Mouse (Mus musculus) thymus, adult 2 months (tissue): ENCODE results near the gene Npm3. TPM values are rescaled to one million over a fixed set of nuclear protein-coding genes. Genes with fewer than 3 reads are reported as not detected.

ENCODE experiments used
- DNase-seq: peaks from one replicate; pipeline ENCODE4 v3.0.0; 2021
- H3K27ac ChIP-seq: fragments of 200-500 bp; 2 replicates; pipeline ENCODE4 v1.5.1; 2012; ENCODE audit warnings: low read length, control low read depth; ENCODE audit not compliant: control insufficient read depth, insufficient read depth
- H3K27me3 ChIP-seq: fragments of 200-500 bp; 2 replicates; pipeline ENCODE4 v1.6.1; 2012; ENCODE audit warnings: mild to moderate bottlenecking, low read length, moderate library complexity, mixed read lengths; ENCODE audit not compliant: control insufficient read depth, insufficient read depth
- H3K36me3 ChIP-seq: fragments of 200-500 bp; 2 replicates; pipeline ENCODE4 v1.6.1; 2012; ENCODE audit warnings: mild to moderate bottlenecking, low read length, moderate library complexity; ENCODE audit not compliant: control insufficient read depth, insufficient read depth
- H3K4me1 ChIP-seq: fragments of 200-500 bp; replicated peaks from 2 replicates; pipeline ENCODE4 v1.6.1; 2012; ENCODE audit warnings: low read length; ENCODE audit not compliant: control insufficient read depth, insufficient read depth
- H3K4me3 ChIP-seq: fragments of 200-500 bp; 2 replicates; pipeline ENCODE4 v1.5.1; 2012; ENCODE audit warnings: mild to moderate bottlenecking, low read length, control low read depth, moderate library complexity; ENCODE audit not compliant: control insufficient read depth, insufficient read depth
- CTCF ChIP-seq: fragments of 200-500 bp; IDR thresholded peaks from 2 replicates; pipeline ENCODE4 v1.5.1; 2012; ENCODE audit warnings: mild to moderate bottlenecking, control low read depth, low read length, moderate library complexity, borderline replicate concordance; ENCODE audit not compliant: control insufficient read depth, poor library complexity, insufficient read depth; ENCODE audit errors: extremely low read depth
- POLR2A ChIP-seq: fragments of 200-500 bp; IDR thresholded peaks from 2 replicates; pipeline ENCODE4 v1.6.1; 2012; ENCODE audit warnings: mild to moderate bottlenecking, low read length, control low read depth, moderate library complexity; ENCODE audit not compliant: control insufficient read depth, poor library complexity, insufficient read depth; ENCODE audit errors: extremely low read depth
- WGBS: fragments of 180-500 bp; shearing (Covaris S2); methylation state at CpG from one replicate; pipeline ENCODE4 v1.1.7; 2018; 5-methylcytosine and 5-hydroxymethylcytosine counted together
- polyA plus RNA-seq: library from polyadenylated mRNA; depleted of rRNA; stranded (reverse); fragments of >200 nt; gene quantifications from 2 replicates; pipeline ENCODE4 v1.2.3, GENCODE M21; 2012

The Npm3 gene
- polyA plus RNA-seq, 1 experiment = 146 TPM

DNA sequence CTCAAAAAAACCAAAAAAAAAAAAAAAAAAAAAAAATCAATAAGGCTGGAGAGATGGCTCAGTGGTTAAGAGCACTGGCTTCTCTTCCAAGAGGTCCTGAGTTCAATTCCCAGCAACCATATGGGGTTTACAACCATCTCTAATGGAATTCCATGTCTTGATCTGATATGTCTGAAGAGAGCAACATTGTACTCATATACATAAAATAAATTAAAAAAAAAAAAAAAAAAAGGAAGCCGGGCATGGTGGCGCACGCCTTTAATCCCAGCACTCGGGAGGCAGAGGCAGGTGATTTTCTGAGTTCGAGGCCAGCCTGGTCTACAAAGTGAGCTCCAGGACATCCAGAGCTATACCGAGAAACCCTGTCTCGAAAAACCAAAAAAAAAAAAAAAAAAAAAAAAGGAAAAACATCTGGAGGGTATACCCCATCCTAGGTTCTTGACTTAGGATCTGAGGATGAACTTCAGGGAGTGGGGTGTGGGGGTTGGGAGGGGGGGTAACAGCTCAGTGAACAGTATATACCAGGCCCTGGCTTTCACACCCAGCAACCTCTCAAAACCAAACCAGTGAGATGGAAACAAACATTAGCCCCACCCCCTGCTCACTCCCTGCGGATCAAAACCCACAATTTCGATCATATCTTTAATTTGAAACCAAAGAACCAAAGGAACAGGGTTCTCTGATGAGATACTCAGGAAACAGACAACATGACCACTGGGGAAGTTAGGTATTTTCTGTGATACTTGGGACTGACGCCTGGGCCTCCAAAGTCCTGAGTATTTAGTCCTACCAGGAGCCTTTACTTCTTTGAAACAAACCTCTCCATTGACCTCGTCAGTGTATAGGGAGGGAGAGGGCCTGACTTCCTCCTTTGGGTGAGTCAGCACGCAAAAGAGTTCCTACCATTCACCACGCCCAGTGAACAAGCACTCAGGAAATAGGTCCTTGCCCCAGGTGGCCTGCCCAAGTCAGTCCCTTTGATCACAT, 40.8 kb upstream of the Npm3 start:
- Histone ChIP-seq H3K27ac (no peak overlapping the region), H3K36me3 (no peaks in the 10 kb centered on the region), H3K4me1 (peaks cover 12% of the 10 kb centered on the region), H3K4me3 (no peak overlapping the region), H3K27me3 (no peaks in the 10 kb centered on the region)
- WGBS = 43% methylated on average over 13 of the region's 13 CpGs
- TF ChIP-seq CTCF (no peak), POLR2A (no peak)
- peak; percentile 26 for DNase-seq

- TF ChIP-seq CTCF (no peak), POLR2A (no peak)
- no peak for DNase-seq
- no peak overlapping the region for H3K4me3 ChIP-seq
- peaks cover 8% of the 10 kb centered on the region for H3K4me1 ChIP-seq
- WGBS = 82% methylated on average over 7 of the region's 7 CpGs
- no peaks in the 10 kb centered on the region for H3K36me3 ChIP-seq
- H3K27me3 ChIP-seq = no peaks in the 10 kb centered on the region
- no peak overlapping the region for H3K27ac ChIP-seq
Measured at GRCm38 (mm10) chr19:45789365-45789764, 40.0 kb upstream of the Npm3 start.

- TF ChIP-seq POLR2A (no peak), CTCF (no peak)
- no peak for DNase-seq
- no peak overlapping the region for H3K4me3 ChIP-seq
- peaks cover 12% of the 10 kb centered on the region for H3K4me1 ChIP-seq
- H3K27ac ChIP-seq = no peak overlapping the region
- WGBS = 97% methylated on average over 4 of the region's 4 CpGs
- no peaks in the 10 kb centered on the region for H3K27me3 ChIP-seq
- H3K36me3 ChIP-seq = no peaks in the 10 kb centered on the region
Measured at GRCm38 (mm10) chr19:45788337-45788736, 38.9 kb upstream of the Npm3 start.

- DNase-seq = no peak
- no peaks in the 10 kb centered on the region for H3K36me3 ChIP-seq
- 80% methylated on average over 3 of the region's 3 CpGs for WGBS
- no peak overlapping the region for H3K4me3 ChIP-seq
- no peaks in the 10 kb centered on the region for H3K27me3 ChIP-seq
- peaks cover 12% of the 10 kb centered on the region for H3K4me1 ChIP-seq
- no peak overlapping the region for H3K27ac ChIP-seq
- TF ChIP-seq CTCF (no peak), POLR2A (no peak)
Measured at GRCm38 (mm10) chr19:45787450-45787849, 38.1 kb upstream of the Npm3 start.

DNA sequence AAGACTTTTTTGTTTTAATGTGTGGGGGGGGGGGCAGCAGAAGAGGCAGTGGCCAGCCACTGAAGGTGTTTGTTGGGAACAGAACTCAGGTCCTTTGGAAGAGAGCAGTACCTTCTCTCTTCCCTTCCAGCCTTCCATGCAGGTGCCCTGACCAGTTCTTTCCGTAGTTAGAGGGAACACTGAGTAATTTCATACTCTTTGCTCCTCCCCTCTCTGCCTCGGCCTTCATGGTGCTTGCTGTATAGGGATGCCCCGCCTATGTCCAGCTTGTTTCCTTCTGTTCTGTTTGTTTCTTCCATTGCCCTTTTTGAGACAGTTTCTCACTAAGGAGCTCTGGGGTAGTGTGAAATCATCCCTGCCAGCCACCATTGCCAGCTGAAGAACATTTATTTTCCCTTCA, 36.1 kb upstream of the Npm3 start:
- peaks cover 13% of the 10 kb centered on the region for H3K4me1 ChIP-seq
- no peak for DNase-seq
- no peaks in the 10 kb centered on the region; the same call in 1 of the 2 replicates for H3K36me3 ChIP-seq
- H3K27ac ChIP-seq = no peak overlapping the region
- H3K4me3 ChIP-seq = no peak overlapping the region
- H3K27me3 ChIP-seq = no peaks in the 10 kb centered on the region
- TF ChIP-seq POLR2A (no peak), CTCF (no peak)
- WGBS = 93% methylated on average over 3 of the region's 3 CpGs

DNA sequence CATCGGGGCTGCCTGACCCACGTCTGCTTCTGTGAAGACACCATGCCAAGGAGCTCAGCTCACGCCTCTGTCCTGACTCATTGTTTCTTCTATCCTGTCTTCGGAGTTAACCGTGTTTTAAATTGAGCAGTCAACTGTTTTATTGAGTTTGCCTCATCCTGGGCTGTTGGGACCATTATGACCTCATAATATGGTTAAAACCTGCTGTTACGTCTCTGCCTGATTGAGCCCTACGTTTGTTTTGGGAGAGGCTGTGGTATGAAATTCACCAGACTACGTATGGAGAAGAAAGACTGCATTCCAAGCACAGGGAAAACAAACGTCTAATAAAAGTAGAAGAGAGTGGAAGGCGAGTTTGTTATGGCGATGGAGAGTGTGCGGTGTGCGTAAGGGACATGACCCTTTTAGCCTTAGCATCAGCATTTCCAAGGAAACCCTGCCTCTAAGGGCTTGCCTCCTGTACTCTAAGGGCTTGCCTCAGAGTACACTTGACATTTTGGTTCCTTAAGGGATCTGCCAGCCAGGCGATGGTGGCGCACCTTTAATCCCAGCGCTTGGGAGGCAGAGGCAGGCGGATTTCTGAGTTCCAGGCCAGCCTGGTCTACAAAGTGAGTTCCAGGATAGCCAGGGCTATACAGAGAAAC, 34.7 kb upstream of the Npm3 start:
- TF ChIP-seq POLR2A (no peak), CTCF (no peak)
- DNase-seq = peak; percentile 23
- peaks cover 16% of the 10 kb centered on the region for H3K4me1 ChIP-seq

More for the DNA sequence above, 34.7 kb upstream of the Npm3 start:
- peak overlapping the region; percentile 40 for H3K4me3 ChIP-seq
- peak overlapping the region; percentile 72 for H3K27ac ChIP-seq
- WGBS = 45% methylated on average over 17 of the region's 17 CpGs
- H3K36me3 ChIP-seq = peaks cover 7% of the 10 kb centered on the region; the same call in 1 of the 2 replicates
- H3K27me3 ChIP-seq = no peaks in the 10 kb centered on the region
